Mouse (Mus musculus): ENCODE measurements around the gene Txn1.

The Txn1 gene

DNA sequence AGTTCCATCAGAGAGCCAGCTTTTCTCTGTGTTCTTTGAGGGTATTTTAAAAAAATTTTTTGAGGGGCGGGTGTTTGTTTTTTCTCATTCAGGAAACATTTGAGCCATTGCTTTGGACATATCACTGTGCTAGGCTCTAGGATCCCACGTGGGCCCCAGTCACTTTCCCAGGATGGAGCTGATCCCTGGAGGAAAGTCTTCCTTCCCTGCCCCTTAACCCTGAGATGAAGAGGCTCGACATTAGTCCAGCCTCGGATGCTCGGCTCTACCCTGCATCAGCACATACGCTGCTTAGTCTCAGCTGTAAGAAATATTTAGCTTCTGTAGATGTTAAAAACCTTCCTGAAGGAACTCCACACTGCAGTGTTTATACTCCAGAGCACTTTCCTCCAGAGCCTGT, 60.3 kb downstream of the Txn1 start:
- no peak for DNase-seq

DNA sequence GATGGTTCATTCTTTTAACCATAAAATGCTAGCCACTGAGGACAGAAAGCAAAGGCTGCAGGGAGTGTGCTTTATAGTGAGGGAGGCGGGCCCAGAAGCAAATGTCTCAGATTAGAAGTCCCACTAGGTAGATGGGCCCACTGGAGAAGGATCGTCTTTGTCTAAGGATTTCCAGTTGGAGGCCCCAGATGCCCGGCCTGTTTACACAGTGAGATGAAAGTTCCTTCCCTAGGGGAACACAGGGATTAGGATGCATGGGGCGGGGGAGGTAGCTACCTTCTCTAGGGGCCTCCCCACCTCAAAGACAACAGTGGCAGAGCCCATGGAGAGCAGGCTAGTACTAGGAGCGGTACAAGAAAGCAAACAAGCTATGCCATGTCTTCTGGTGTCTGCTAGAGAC, 61.1 kb downstream of the Txn1 start:
- DNase-seq = no peak

All from embryo, embryonic 11 days (tissue).